Mouse (Mus musculus): ENCODE data around the gene Nxnl2. TPM values are rescaled to one million over a fixed set of nuclear protein-coding genes. Genes with fewer than 3 reads are reported as not detected.
A peak's percentile ranks its signal among the peaks of the same experiment; 100 is the strongest.

The Nxnl2 gene
- polyA plus RNA-seq, 1 experiment from 2014 or later = 3.3 TPM

DNA sequence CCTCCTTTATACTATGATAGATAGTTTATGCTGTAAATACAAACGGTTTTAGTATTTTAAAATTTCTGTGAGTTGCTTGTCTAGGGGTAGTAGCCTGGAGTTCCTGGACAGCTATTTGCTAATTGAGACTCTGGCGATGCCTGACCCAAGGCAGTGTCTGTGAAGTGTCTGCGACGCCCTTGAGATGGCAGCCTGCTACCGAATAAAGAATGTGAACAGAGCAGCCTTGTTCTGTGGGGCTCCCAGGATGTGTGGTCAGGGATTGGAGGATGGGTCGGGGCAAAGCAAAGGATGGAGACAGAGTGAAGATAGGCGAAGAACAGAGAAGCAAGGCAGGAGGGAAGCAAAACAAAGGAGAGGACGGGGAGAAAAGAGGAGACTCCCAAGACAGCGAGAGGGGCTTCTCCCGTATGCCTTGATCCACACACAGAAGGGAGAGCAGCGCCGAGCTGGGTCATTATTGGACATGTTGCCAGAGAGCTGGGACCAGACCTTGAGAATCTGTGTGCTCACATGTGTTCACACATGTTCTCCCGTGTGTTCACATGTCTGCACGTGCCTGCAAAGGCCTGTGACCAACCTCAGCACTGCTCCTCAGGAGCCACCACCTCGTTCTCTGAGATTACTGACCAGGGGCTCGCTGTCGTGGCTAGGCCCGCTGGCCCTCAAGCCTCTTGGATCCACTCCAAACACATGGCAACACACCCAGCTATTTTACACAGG, 37.7 kb downstream of the Nxnl2 start:
- Histone ChIP-seq H3K4me2 (no peak overlapping the region), H3K9ac (no peak overlapping the region), H3K9me3 (no peaks in the 10 kb centered on the region), H3K27ac (no peak overlapping the region), H3K36me3 (no peaks in the 10 kb centered on the region), H3K27me3 (no peaks in the 10 kb centered on the region), H3K4me1 (peaks cover 9% of the 10 kb centered on the region), H3K4me3 (no peak overlapping the region)
- 40% methylated on average over 18 of the region's 18 CpGs for WGBS
- ATAC-seq (ENCODE audit: borderline replicate concordance, extremely low read depth, low FRiP score, low TSS enrichment) = peak; percentile 86

DNA sequence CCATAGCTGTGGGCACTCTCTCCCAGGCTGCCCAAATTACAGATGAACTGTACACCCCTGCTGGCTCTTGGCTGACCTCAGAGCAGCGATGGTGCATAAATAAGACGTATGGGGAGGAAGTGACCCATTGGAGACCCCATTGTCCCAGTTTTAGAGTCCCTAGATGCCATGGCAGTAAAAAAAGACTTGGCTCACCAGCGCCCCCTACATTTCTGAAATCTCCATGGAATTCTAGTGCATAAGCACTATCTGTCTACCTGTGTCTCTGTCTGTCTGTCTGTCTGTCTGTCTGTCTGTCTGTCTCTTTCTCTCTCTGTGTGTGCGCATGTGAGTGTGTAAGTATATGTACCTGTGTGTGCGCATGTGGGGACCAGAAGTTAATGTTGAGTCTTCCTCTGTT, 39.8 kb downstream of the Nxnl2 start:
- peaks cover 9% of the 10 kb centered on the region for H3K4me1 ChIP-seq
- no peaks in the 10 kb centered on the region for H3K27me3 ChIP-seq
- no peak for ATAC-seq (ENCODE audit: borderline replicate concordance, extremely low read depth, low FRiP score, low TSS enrichment)
- WGBS = 66% methylated on average over 5 of the region's 5 CpGs
- H3K9me3 ChIP-seq = no peaks in the 10 kb centered on the region
- no peaks in the 10 kb centered on the region for H3K36me3 ChIP-seq
- H3K9ac ChIP-seq = no peak overlapping the region
- no peak overlapping the region for H3K4me3 ChIP-seq
- H3K4me2 ChIP-seq = no peak overlapping the region
- H3K27ac ChIP-seq = no peak overlapping the region

- H3K27ac ChIP-seq = no peak overlapping the region
- H3K27me3 ChIP-seq = no peaks in the 10 kb centered on the region
- H3K4me1 ChIP-seq = no peaks in the 10 kb centered on the region
- WGBS = 52% methylated on average over 2 of the region's 2 CpGs
- H3K9me3 ChIP-seq = no peaks in the 10 kb centered on the region
- no peaks in the 10 kb centered on the region for H3K36me3 ChIP-seq
- no peak for ATAC-seq (ENCODE audit: borderline replicate concordance, extremely low read depth, low FRiP score, low TSS enrichment)
- H3K4me3 ChIP-seq = no peak overlapping the region
- H3K9ac ChIP-seq = no peak overlapping the region
- H3K4me2 ChIP-seq = no peak overlapping the region
Measured at GRCm38 (mm10) chr13:51214746-51215145, 43.9 kb downstream of the Nxnl2 start.

DNA sequence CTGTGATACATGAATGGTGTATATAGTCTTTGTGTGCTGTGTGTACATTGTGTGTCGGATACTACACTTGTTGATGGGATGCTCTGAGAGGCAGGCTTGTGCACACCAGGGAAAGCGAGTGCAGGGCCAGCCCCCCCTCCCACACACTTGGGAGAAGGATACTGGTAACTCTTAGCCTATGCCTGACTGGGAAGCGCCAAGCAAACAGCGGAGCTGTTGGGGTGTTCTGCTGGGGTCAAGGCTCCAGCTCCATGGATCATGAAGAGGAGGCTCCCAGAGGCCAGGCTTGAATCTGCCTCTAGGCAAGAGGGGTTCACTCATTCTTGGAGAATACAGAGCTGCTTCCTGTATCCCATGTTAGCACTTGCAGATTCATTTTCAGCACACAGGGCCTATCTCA, 50.1 kb downstream of the Nxnl2 start:
- Histone ChIP-seq H3K36me3 (no peaks in the 10 kb centered on the region), H3K9me3 (no peaks in the 10 kb centered on the region), H3K27me3 (no peaks in the 10 kb centered on the region), H3K4me1 (peaks cover 16% of the 10 kb centered on the region), H3K27ac (0 out of 2 replicates have a peak overlapping the region, but pooled peaks have one; percentile 29), H3K4me2 (no peak overlapping the region), H3K9ac (no peak overlapping the region), H3K4me3 (no peak overlapping the region)
- WGBS = 74% methylated on average over 4 of the region's 4 CpGs
- no peak for ATAC-seq (ENCODE audit: borderline replicate concordance, extremely low read depth, low FRiP score, low TSS enrichment)

- Histone ChIP-seq H3K4me2 (no peak overlapping the region), H3K27ac (peak overlapping the region; percentile 29; the same call in 1 of the 2 replicates), H3K9me3 (no peaks in the 10 kb centered on the region), H3K9ac (no peak overlapping the region), H3K36me3 (no peaks in the 10 kb centered on the region), H3K4me1 (peaks cover 16% of the 10 kb centered on the region), H3K4me3 (no peak overlapping the region), H3K27me3 (no peaks in the 10 kb centered on the region)
- ATAC-seq (ENCODE audit: borderline replicate concordance, extremely low read depth, low FRiP score, low TSS enrichment) = 0 out of 2 replicates have a peak, but pooled peaks have one; percentile 46
- 47% methylated on average over 12 of the region's 12 CpGs for WGBS
Measured at GRCm38 (mm10) chr13:51221425-51222160, 50.8 kb downstream of the Nxnl2 start.

Small RNAs within 50 kb of the gene (microRNA-seq; reads per million reads assigned to microRNA genes)
- not detected for gene Gm44341

Other genes starting within 250 kb of the Nxnl2 start
- 85.7 and 87.5 TPM in 2 replicates for gene Spin1, start 70.1 kb upstream of the Nxnl2 start, polyA plus RNA-seq (2015; fragmentation: Nextera tagmentation; extraction: Ambion mirVana)
- gene S1pr3, start 237.6 kb downstream of the Nxnl2 start, polyA plus RNA-seq (2015; fragmentation: Nextera tagmentation; extraction: Ambion mirVana) = 107 and 115 TPM in 2 replicates